In genomic region chr2:52623921-52624404, GRCm38 (mm10) we compare ENCODE assay signal across 8 mouse cellular contexts. TPM values are rescaled to one million over a fixed set of nuclear protein-coding genes. Genes with fewer than 3 reads are reported as not detected.
DNase-seq lines count a peak whose midpoint lies in the region; ATAC-seq lines count a peak whose summit lies in the region.

No protein-coding gene starts in this region.

- 47% methylated on average over 7 of the region's 7 CpGs for WGBS in intestine, embryonic 16.5 days

- 0 out of 2 replicates have a peak, but pooled peaks cover 9% of the 10 kb centered on the region for H3K4me1 ChIP-seq in intestine, embryonic 16.5 days (ENCODE audit: control insufficient read depth, insufficient read depth, low read length)

- no peak overlapping the region for H3K4me2 ChIP-seq in intestine, embryonic 16.5 days (ENCODE audit: low read depth, low read length)

- H3K9ac ChIP-seq in intestine, embryonic 16.5 days (ENCODE audit: low read depth, low read length): no peak overlapping the region

- DNase-seq in heart, adult 11 months: peak; percentile 87
- DNase-seq in heart, postnatal 14 days: no peak
- peak; percentile 13 for DNase-seq in lung, postnatal 10 days
- no peak for DNase-seq in lung, adult 18-20 months
- peak; percentile 65 for DNase-seq in retina, postnatal 1 day
- DNase-seq in cerebellum, adult 18-20 months: no peak
- DNase-seq in right cerebral cortex, adult 2 months (ENCODE audit: low spot score in 2 of 2): no peak

- H3K9me3 ChIP-seq in intestine, embryonic 16.5 days (ENCODE audit: control insufficient read depth, low read length): no peaks in the 10 kb centered on the region

- no peaks in the 10 kb centered on the region for H3K27me3 ChIP-seq in intestine, embryonic 16.5 days (replicated peaks; ENCODE audit: control insufficient read depth, insufficient read depth, low read length)

- intact Hi-C loops in heart, postnatal 14 days (cut with DNase I): loop anchor here (10.0 kb wide), 1 partner anchor 1229 kb away; no protein-coding TSS in a partner anchor

- H3K27ac ChIP-seq in intestine, embryonic 16.5 days (ENCODE audit: low read length): no peak overlapping the region

- H3K36me3 ChIP-seq in intestine, embryonic 16.5 days (ENCODE audit: control insufficient read depth, insufficient read depth, low read length): no peaks in the 10 kb centered on the region

- H3K4me3 ChIP-seq in intestine, embryonic 16.5 days (ENCODE audit: low read length): no peak overlapping the region

- ATAC-seq in intestine, embryonic 16.5 days: peak; percentile 31; the same call in 1 of the 2 replicates

RNA-seq across cellular contexts. Expression of gene Cacnb4, which starts 52.7 kb away (rescaled TPM):
- 1 to 10 TPM; 1.2 to 1.5 TPM for total RNA-seq in heart, postnatal 14 days (2021)
- polyA plus RNA-seq in intestine, embryonic 16.5 days (2015; fragmentation: Nextera tagmentation; extraction: Ambion mirVana): 0.39 and 0.54 TPM in 2 replicates

Comparison
In these comparisons a context has a peak if more than half of its experiments do, and no peak if none do; other contexts are left out.
1. DNase-seq: peak in heart, adult 11 months (single experiment), lung, postnatal 10 days (single experiment) and retina, postnatal 1 day (single experiment); none in heart, postnatal 14 days (0 of 2), lung, adult 18-20 months (0 of 2), cerebellum, adult 18-20 months (0 of 2) and right cerebral cortex, adult 2 months (0 of 2).